Mouse (Mus musculus): ENCODE data around the gene Uggt1.

Uggt1 gene

GRCm38 (mm10) chr1:36258631-36259030 is 14.1 kb upstream of the Uggt1 start:
- DNase-seq (ENCODE audit: low spot score in 2 of 2) = no peak

GRCm38 (mm10) chr1:36257276-36257675 is 12.8 kb upstream of the Uggt1 start:
- no peak for DNase-seq (ENCODE audit: low spot score in 2 of 2)

DNA sequence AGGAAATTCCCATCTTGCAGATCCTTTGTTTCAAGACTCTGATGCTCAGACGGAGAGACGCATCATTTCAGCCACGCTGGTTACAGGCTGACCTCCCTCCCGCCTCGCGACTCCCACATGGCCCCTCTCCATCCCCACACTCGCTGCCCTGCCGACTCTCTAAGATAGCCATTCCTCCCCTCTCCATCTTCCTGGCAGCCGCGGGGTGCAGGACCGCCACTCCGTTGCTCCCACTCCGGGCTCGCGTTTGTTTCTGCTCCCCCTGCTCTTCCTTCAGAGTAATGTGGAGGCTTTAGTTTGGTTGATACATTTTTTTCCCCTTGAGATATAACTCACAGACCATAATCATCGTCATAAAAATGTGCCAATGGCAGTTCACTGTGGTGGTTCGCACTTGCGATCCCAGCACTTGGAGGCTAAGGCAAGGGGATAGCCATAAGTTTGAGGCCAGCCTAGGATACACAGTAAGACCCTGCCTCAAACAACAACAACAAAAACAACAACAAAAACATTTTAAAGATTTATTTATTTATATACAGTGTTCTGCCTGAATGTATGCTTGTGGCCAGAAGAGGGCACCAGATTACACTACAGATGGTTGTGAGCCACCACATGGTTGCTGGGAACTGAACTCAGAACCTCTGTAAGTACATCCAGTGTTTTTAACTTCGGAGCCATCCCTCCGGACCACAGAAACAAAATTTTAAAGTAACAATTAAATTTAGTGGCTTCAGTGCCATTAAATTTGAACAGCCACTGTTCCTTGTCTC is 11.5 kb upstream of the Uggt1 start:
- DNase-seq (ENCODE audit: low spot score in 2 of 2) = no peak

DNA sequence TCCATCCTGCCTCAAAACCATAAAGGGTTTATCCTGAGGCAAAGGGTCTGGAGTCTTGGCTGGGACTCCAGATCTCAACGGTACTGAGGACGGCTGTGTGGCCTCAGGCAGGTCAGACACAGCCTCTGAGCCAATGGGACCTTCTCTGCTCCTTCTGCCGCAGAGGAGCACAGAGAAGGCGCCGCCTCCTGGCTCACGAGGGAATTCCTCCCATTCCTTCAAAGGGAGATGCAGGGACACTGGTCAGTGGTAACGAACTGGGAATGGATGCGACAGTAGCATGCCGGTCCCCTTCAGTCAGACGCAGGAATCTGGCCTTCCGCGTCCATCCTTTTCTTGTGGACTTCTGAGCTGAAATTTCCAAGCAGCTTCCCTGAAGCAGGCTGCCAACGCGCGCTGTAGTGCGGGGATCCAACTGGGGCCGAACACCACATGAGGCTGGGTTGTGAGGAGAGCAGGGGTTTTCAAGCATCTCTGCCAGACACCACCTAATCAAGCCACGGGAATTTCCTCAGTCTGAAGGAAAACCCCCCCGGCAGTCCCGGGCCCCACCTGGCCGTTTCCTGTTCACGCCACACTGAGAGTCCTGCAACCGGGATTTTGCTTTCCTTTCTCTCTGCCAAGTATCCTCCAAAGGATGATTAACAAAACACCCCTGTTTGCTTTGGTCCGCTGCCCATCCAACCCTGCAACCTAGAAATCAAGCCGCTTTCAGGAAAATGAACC is 10.3 kb upstream of the Uggt1 start:
- DNase-seq (ENCODE audit: low spot score in 2 of 2) = no peak

- DNase-seq (ENCODE audit: low spot score in 2 of 2) = peak in 1 of 2 experiments; percentile 68
Measured at GRCm38 (mm10) chr1:36252791-36253190, 8.3 kb upstream of the Uggt1 start.

- no peak for DNase-seq (ENCODE audit: low spot score in 2 of 2)
Measured at GRCm38 (mm10) chr1:36251426-36251825, 6.9 kb upstream of the Uggt1 start.

DNA sequence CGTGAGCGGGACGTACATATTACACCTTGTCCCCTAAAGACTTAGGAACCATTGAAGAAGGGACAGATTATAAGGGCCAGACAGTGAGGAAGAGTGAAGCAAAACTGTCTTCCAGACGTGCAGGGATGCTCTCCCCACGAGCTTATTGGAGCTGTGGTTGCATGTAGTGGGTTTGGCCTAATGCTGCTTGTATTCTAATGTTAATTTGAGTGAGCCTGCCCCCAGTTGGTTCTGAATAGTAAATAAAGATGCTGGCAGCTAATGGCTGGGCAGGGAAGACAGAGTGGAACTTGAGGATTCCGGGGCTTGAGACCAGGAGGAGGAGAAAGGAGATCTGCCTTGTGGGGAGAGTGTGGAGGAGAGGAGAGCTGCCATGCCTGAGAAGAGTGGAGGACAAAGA is 2.2 kb upstream of the Uggt1 start:
- DNase-seq (ENCODE audit: low spot score in 2 of 2) = no peak

GRCm38 (mm10) chr1:36244828-36245215 is 302 bp upstream of the Uggt1 start:
- DNase-seq (ENCODE audit: low spot score in 2 of 2) = no peak

- DNase-seq (ENCODE audit: low spot score in 2 of 2) = no peak
Measured at GRCm38 (mm10) chr1:36243447-36244057, 968 bp downstream of the Uggt1 start.

GRCm38 (mm10) chr1:36241903-36242429 is 2.6 kb downstream of the Uggt1 start:
- DNase-seq (ENCODE audit: low spot score in 2 of 2) = no peak

DNA sequence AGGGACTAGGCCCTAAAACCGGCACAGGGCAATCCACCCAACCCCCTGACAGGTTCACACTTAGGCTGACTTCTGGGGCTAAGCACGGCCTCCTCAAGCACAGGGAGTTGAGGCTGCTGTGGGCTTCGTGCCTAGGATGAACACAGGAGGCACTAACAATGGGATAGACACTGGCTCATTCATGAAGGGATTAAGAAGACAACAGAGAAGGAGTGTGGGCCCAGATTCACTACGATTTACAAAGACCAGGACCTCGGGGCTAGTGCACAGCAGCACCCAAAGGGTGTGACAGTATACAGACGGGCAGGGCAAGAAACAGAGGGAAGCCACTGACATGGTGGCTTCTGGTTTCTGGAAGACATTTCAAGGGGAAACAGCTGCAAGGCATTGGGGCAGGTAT is 4.3 kb downstream of the Uggt1 start:
- no peak for DNase-seq (ENCODE audit: low spot score in 2 of 2)

DNA sequence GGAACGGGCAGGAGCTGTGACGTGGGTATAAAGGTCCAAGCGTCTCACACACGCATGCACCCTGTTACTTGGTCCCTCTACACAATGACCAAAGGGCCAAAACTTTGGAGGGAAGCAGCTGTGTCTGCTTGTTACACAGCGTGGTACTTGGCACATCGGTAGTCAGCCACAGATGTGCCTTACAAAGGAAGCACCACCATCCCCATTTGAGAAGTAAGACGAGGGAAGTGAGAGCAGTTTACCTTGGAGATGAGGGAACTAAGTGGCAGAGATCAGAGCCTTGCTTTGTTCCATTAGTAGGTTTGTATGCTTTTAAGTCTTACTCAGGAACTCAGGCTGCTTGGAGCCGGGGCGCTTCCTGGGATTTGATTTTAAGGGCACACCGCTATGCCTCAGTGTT is 5.1 kb downstream of the Uggt1 start:
- no peak for DNase-seq (ENCODE audit: low spot score in 2 of 2)

DNA sequence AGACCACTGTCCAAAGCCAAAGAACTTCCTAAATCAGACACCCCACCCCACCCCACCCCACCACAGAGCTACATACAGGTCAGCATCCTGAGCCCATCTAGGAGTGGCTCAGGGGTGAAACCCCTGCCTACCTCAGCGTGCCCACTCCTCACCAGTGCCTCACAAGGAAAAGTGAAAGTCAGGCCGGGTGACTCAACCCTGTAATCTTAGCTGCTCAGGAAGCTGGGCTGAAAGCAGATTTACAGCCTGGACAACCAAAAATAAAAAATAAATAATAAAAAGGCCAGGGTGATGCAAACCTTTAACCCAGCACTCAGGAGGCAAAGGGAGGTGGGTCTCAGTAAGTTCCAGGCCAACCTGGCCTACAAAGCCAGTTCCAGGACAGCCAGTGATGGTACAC is 8.7 kb downstream of the Uggt1 start:
- no peak for DNase-seq (ENCODE audit: low spot score in 2 of 2)

DNA sequence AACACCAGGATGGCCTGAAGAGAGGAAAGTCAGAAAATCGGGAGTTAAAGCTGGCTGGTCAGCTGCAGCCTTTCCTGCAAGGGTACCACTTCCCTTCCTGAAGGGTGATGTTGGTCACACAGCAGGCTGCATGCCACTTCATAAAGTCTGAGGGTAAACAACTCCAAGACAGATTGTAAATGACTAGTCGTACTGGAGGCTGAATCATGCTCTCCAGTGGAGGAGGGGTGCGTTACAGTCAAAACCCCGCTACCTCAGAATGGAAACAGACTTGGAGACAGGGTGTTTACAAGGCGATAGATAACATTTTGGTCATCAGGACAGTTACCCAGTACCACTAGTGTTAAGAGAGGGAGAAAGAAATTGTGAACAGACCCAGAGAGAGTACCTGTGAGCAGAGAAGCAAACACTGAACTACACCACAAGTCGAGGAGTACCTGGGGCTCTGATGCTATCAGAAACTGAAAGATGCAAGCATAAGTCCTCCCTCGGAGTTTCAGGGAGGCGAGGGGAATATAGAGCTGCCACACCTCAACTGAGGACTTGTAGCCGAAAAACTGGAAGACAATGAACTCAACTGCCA is 9.4 kb downstream of the Uggt1 start:
- DNase-seq (ENCODE audit: low spot score in 2 of 2) = no peak

DNA sequence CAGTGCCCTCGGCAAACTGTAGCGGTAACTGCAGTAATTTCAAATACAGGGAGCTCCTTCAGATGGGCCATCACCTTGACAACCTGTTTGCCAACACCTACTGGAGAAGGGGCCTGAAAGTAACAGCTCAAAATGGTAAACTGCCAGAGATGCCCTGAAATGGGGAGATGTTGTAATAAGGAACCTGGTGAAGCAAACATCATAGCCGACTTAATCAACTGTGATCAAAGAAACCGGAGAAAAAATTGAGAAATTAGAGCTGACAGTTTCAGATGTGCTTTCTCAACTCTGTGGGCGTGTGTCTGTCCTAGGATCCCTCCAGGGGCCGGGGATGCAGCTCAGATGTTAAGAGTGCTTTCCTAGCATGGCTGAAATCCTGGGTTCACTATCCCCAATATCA is 11.3 kb downstream of the Uggt1 start:
- DNase-seq (ENCODE audit: low spot score in 2 of 2) = no peak

DNA sequence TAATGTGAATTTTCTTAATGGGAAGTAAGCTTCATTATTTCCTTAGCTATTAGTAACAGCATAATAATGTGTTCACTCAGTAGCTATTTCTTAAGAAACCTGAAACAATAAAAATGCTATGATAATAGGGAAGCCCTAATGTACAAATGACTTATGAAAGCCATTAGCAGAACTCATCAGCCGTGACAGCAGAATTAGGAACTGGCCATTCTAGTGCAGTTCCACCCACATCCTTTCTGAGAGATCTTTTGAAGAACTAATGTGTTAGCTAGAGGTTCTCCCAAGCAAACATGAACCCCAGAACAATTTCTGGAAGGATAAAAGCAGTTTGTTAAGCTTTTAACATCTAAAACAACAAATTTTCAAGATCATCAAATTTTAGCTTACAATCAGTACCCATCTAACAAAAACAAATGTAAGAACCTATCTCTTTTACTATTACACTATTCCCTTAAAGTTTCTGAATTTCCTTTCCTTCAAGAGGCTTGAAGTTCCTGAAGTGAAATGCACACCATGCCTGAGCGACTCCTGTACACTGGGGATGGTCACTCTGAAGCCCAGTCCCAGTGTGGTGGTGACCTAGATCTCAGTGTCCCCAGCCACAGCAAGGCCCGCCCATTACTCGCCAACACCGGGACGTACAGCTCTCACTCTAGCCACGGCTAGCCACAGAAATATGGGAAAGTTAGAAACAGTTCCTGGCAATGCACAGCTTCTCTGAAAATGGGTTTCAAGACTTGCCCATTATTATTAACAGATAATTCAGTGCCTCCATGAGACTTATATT is 13.4 kb downstream of the Uggt1 start:
- DNase-seq (ENCODE audit: low spot score in 2 of 2) = no peak

- no peak for DNase-seq (ENCODE audit: low spot score in 2 of 2)
Measured at GRCm38 (mm10) chr1:36228461-36228860, 16.1 kb downstream of the Uggt1 start.

DNA sequence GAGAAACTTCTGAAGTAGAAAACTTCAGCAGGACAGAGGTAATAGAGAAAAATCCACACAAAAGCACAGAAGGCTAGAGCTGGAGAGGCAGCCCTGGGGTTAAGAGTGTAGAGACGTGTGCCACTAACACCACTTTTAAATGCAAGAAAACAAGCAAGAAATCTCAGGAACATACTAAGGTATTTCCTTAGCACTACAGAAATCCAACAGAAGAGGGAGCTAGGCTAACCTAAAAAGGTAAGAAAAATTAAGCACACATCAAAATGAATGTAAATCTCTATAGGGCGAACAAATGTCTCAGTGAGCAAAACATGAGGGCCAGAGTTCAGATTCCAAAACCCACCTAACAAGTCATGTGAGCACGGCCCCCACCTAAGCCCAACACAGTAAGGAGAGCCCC is 19.9 kb downstream of the Uggt1 start:
- DNase-seq (ENCODE audit: low spot score in 2 of 2) = no peak

DNA sequence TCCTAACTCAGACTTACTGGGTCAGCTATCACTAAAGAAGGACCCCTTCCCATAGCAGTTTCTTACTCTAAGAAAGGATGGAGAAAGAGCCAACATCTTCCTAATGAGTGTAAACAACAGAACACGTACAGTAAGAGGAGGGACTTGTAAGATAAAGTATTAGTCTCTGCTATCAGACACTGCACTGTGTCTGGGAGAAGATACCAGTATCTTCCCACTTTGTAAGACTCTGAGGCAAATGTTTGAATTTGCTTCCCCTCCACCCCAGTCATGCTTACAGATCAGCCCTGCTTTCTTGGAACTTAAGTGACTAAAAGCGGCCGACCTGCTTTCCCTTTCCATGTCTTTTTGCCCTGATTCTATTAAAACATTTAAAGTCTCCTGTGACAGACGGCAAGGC is 30.2 kb downstream of the Uggt1 start:
- DNase-seq (ENCODE audit: low spot score in 2 of 2) = no peak

DNA sequence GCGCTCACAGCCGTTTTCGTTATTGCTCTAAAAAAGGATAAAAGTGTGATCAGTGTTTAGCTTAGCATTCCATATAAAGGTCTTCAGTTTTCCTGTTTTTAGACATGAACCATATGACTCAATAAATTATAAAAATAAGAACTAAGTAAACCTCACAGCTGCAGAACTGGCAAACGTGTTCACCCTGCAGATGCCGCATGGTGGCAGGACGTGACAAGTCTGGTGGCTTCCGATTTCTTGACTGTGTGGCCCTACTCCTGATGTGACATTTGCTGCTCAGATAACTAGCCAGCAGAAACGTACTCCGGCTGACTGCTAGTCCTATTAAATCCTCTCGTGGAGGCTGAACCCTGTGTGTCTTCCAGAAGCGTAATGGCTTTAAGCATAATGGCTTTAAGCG is 42.8 kb downstream of the Uggt1 start:
- DNase-seq (ENCODE audit: low spot score in 2 of 2) = no peak

GRCm38 (mm10) chr1:36194482-36194881 is 50.0 kb downstream of the Uggt1 start:
- DNase-seq (ENCODE audit: low spot score in 2 of 2) = no peak

DNA sequence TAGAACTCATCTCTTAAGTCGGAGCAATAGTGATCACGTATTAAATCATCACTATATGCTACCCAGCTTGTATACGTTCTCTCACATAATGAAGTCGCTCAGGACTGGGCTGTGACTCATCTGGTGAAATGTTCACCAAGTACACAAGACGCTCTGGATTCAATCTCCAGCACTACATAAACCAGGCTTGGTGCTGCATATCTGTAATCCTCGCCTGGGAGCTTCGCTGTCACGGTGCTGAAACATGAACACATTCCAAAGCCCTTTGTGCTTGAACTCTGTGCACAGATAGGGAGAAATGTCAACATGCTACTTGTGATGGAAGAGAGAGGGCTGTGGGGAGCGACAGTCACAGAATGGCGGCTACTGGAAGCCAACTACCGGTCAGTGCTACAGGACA is 52.6 kb downstream of the Uggt1 start:
- DNase-seq (ENCODE audit: low spot score in 2 of 2) = no peak

Data from spleen, postnatal 14 days (tissue).